Mouse (Mus musculus) liver, embryonic 16.5 days (tissue): Measurements from ENCODE around the gene Olfml1. TPM values are rescaled to one million over a fixed set of nuclear protein-coding genes. Genes with fewer than 3 reads are reported as not detected.
A peak's percentile ranks its signal among the peaks of the same experiment; 100 is the strongest.

Source experiments
- ATAC-seq: fragments of 200-750 bp; cut with Nextera tagmentation; 2 replicates; pipeline ENCODE4 v1.8.0; 2017; ENCODE audit warnings: low read depth, mild to moderate bottlenecking, moderate number of reproducible peaks, moderate library complexity
- H3K27ac ChIP-seq: fragments of 300-500 bp; sonication (generic); 2 replicates; pipeline ENCODE4 v1.5.1; 2014; ENCODE audit warnings: mild to moderate bottlenecking, low read length
- H3K27me3 ChIP-seq: fragments of 300-500 bp; sonication (generic); 2 replicates; pipeline ENCODE4 v1.6.1; 2014; ENCODE audit warnings: low read depth, low read length, mixed read lengths; ENCODE audit not compliant: control insufficient read depth, insufficient read depth
- H3K36me3 ChIP-seq: fragments of 300-500 bp; sonication (generic); 2 replicates; pipeline ENCODE4 v1.6.1; 2014; ENCODE audit warnings: mild to moderate bottlenecking; ENCODE audit not compliant: control insufficient read depth, insufficient read depth
- H3K4me1 ChIP-seq: fragments of 300-500 bp; sonication (generic); 2 replicates; pipeline ENCODE4 v1.6.1; 2014; ENCODE audit warnings: low read depth, low read length, mixed read lengths; ENCODE audit not compliant: control insufficient read depth
- H3K4me2 ChIP-seq: fragments of 300-500 bp; sonication (generic); 2 replicates; pipeline ENCODE4 v1.6.1; 2014; ENCODE audit warnings: low read depth, low read length, mixed read lengths
- H3K4me3 ChIP-seq: fragments of 300-500 bp; sonication (generic); 2 replicates; pipeline ENCODE4 v1.5.1; 2014; ENCODE audit warnings: low read depth, mild to moderate bottlenecking, low read length
- H3K9ac ChIP-seq: fragments of 300-500 bp; sonication (generic); 2 replicates; pipeline ENCODE4 v1.6.1; 2014; ENCODE audit warnings: low read depth, low read length
- H3K9me3 ChIP-seq: fragments of 300-500 bp; sonication (generic); replicated peaks from 2 replicates; pipeline ENCODE4 v1.6.1; 2016; ENCODE audit warnings: low read length; ENCODE audit not compliant: control insufficient read depth
- WGBS: fragments of 180-500 bp; shearing (Covaris S2); extraction: QIAGEN DNeasy Blood & Tissue Kit; methylation state at CpG from one replicate; pipeline ENCODE4 v1.1.7; 2014; ENCODE audit not compliant: insufficient replicate concordance; 5-methylcytosine and 5-hydroxymethylcytosine counted together
- polyA plus RNA-seq: library from polyadenylated mRNA; unstranded; fragments of >200 nt; fragmentation: Nextera tagmentation; extraction: Ambion mirVana; gene quantifications from 2 replicates; pipeline ENCODE4 v1.2.1, GENCODE M21; 2015

Olfml1 gene
- polyA plus RNA-seq = 1.0 and 1.3 TPM in 2 replicates

DNA sequence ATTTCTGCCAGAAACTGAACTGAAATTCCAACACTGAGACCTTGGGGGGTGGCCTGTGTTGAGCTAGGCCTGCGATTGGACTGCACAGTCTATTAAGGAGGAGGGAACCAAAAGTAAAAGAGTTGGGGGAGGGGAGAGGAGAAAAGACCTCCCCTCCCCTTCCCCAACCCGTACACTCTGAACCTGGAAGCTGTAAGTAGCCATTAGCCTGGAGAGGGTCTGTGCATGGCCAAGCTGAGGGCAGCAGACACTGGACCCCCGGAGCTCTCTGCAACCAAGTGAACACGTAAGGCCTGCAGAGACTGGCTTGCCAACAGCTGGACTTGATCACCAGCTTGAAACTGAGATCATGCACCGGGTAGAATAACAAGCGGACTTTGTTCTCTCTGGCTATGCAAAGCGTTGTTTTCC, at the start of gene Olfml1:
Olfml1 (plus strand) TSS at position 186 of the 411 bp plus-strand sequence.
- H3K4me2 ChIP-seq = no peak within 1 kb of the TSS
- no peak within 1 kb of the TSS for H3K27ac ChIP-seq
- no peaks in the 10 kb centered on the region for H3K36me3 ChIP-seq
- WGBS = 58% methylated on average over 7 of the region's 7 CpGs
- no peaks in the 10 kb centered on the region for H3K4me1 ChIP-seq
- no peak within 1 kb of the TSS for H3K9ac ChIP-seq
- H3K9me3 ChIP-seq = no peaks in the 10 kb centered on the region
- peak; percentile 13; the same call in 1 of the 2 replicates for ATAC-seq
- peak within 1 kb of the TSS; percentile 15; the same call in 1 of the 2 replicates for H3K4me3 ChIP-seq
- H3K27me3 ChIP-seq = no peaks in the 10 kb centered on the region

DNA sequence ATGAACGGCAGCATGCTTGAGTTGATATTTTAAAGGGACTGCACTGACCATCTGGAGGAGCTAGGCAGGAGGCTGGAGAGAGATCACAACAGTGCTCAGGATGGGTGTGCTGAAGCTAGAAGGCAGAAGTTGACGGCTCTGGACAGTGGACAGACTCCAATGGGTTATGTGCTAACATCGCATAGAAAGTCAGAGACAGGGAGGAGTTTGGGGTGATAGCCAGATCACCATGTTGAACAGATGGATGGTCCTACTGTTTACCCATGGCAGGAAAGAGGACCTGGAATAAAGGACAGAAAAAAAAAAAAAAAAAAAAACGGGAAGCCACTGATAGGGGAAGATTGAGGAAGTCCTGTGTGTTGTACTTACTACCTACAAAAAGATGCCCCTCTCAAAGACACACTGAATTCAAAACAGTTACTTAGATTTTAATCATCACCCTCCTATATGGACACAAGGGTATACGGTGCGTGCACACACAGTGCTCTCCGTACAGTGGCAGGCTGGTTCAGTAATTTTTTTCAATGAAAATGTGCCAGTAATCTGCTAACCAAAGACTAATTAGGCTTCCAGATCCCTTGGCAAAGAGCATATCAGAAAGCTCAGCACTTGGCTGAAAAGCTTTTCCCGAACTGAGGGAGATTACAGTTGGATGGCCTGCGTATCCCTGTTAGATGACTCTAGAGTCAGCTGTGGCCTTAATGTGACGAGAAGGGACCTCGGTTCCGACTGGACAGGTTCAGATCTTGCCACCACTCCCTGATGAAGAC, 47.8 kb upstream of the Olfml1 start:
- no peaks in the 10 kb centered on the region for H3K4me1 ChIP-seq
- H3K27ac ChIP-seq = no peak overlapping the region
- H3K27me3 ChIP-seq = no peaks in the 10 kb centered on the region
- H3K36me3 ChIP-seq = no peaks in the 10 kb centered on the region
- no peak overlapping the region for H3K4me2 ChIP-seq
- no peak overlapping the region for H3K9ac ChIP-seq
- H3K9me3 ChIP-seq = no peaks in the 10 kb centered on the region
- ATAC-seq = no peak
- no peak overlapping the region for H3K4me3 ChIP-seq
- 65% methylated on average over 12 of the region's 12 CpGs for WGBS

DNA sequence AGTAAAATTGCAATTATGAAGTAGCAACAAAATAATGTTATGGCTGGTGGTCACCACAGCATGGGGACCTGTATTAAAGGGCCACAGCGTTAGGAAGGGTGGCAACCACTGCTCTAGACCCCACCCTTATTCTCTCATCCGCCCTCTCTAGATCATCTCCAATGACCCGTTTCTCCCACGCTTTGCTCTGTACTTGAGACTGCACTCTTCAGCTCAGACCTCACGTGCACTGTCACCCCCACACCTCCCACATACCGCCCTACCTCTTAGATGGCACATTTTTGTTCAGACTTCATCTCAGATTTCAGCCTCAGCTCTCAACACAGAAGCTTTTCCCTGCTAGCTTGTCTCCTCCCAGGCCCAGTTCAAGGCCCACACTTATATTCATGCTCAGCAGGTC, 45.8 kb upstream of the Olfml1 start:
- Histone ChIP-seq H3K4me1 (no peaks in the 10 kb centered on the region), H3K36me3 (no peaks in the 10 kb centered on the region), H3K4me2 (no peak overlapping the region), H3K27me3 (no peaks in the 10 kb centered on the region), H3K27ac (no peak overlapping the region), H3K9ac (no peak overlapping the region), H3K4me3 (no peak overlapping the region), H3K9me3 (no peaks in the 10 kb centered on the region)
- ATAC-seq = no peak
- 68% methylated on average over 6 of the region's 6 CpGs for WGBS

DNA sequence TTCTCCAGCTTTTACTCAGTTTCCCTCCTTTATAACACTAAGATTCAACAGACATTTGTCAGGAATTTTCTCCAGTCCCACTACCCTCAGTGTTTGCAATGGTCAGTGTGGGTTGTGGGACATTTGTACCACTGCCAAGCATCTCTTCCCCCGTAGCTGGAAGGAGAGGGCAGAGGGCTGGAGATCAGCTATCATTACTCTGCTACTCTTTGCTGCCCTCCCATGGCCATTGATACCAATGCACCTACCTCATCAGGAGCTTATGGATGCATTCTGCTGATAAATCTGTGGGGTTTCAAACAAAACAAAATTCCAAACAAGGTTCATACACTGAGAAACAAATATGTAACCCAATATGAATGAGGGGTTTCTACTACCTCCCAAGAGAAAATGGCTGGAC, 40.9 kb upstream of the Olfml1 start:
- WGBS = 21% methylated on average over 1 of the region's 1 CpGs
- ATAC-seq = no peak

DNA sequence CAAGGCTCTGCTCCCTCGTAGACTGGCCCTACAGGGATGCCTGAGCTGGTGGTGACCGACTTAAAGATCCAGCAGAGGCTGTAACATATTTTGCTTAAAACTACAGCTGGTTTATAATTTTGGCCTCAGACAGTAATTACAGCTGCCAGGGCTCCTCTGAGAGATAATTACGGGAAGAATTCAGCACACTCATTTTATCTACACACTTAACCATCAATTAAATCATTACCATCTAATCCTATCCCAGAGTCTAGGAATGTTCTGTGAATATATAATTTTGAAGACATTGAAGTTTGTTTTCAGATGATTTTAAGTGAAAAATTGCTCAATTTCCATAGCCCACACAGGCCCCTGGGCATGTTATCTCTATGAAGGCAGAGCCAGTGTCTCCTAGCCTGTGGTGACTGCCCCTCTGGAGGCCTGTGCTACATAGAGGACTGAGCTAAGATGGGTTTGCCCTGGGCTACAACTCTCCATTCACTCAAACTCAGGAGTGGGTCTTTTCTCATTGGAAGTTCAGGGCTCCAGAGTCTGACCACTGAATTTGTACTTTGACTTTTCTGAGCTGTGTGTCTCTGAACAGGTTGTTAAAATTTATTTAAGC, 39.0 kb upstream of the Olfml1 start:
- Histone ChIP-seq H3K36me3 (no peaks in the 10 kb centered on the region), H3K9ac (no peak overlapping the region), H3K27ac (no peak overlapping the region), H3K9me3 (no peaks in the 10 kb centered on the region), H3K4me3 (no peak overlapping the region), H3K27me3 (no peaks in the 10 kb centered on the region), H3K4me2 (no peak overlapping the region), H3K4me1 (no peaks in the 10 kb centered on the region)
- 61% methylated on average over 3 of the region's 3 CpGs for WGBS
- ATAC-seq = no peak

More for the DNA sequence above, 40.9 kb upstream of the Olfml1 start:
- Histone ChIP-seq H3K27me3 (no peaks in the 10 kb centered on the region), H3K4me1 (no peaks in the 10 kb centered on the region), H3K27ac (no peak overlapping the region), H3K9ac (no peak overlapping the region), H3K36me3 (no peaks in the 10 kb centered on the region), H3K4me3 (no peak overlapping the region), H3K4me2 (no peak overlapping the region), H3K9me3 (no peaks in the 10 kb centered on the region)

DNA sequence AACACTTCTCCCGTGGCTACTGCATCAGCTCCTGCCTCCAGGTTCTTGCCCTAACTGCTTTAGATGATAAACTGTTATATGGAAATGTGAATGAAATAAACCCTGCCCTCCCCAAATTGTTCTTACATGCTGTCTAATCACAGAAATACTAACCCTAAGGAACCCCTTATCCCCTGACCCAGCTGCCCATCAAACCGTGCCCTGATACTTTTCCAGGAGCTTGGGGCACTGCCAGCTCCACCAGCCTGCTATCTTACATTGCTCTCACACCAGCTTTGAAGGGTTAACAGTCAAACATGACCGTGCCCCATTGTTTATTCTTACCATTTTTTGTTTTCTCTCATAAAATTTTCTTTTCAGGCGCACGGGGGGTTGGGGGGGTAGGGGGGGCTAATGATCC, 37.9 kb upstream of the Olfml1 start:
- no peaks in the 10 kb centered on the region for H3K9me3 ChIP-seq
- H3K4me3 ChIP-seq = no peak overlapping the region
- H3K36me3 ChIP-seq = no peaks in the 10 kb centered on the region
- no peak overlapping the region for H3K4me2 ChIP-seq
- WGBS = 50% methylated on average over 5 of the region's 5 CpGs
- H3K27me3 ChIP-seq = no peaks in the 10 kb centered on the region
- H3K27ac ChIP-seq = no peak overlapping the region
- ATAC-seq = no peak
- H3K4me1 ChIP-seq = no peaks in the 10 kb centered on the region
- H3K9ac ChIP-seq = no peak overlapping the region

DNA sequence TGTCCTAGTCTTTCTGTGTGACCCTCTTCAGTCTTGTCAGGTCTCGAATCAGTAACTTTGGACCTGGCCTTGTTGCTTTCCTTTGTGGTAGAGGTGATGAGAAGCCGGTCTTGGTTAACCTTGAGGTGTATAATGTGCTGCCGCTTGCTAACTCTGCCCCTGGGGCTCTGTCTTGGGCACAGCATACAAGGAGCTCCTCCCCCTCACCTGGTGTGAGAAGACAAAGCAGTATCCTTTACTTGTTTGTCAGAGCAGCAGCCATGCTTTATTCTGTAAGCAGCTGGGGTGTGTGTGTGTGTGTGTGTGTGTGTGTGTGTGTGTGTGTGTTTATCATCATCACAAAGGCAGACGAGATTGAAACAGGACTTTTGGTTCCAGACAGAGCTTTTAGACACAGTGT, 31.9 kb upstream of the Olfml1 start:
- H3K4me3 ChIP-seq = no peak overlapping the region
- no peaks in the 10 kb centered on the region for H3K9me3 ChIP-seq
- no peaks in the 10 kb centered on the region for H3K4me1 ChIP-seq
- H3K9ac ChIP-seq = no peak overlapping the region
- ATAC-seq = no peak
- no peak overlapping the region for H3K27ac ChIP-seq
- no peak overlapping the region for H3K4me2 ChIP-seq
- WGBS = 54% methylated on average over 4 of the region's 4 CpGs
- H3K27me3 ChIP-seq = no peaks in the 10 kb centered on the region
- no peaks in the 10 kb centered on the region for H3K36me3 ChIP-seq

DNA sequence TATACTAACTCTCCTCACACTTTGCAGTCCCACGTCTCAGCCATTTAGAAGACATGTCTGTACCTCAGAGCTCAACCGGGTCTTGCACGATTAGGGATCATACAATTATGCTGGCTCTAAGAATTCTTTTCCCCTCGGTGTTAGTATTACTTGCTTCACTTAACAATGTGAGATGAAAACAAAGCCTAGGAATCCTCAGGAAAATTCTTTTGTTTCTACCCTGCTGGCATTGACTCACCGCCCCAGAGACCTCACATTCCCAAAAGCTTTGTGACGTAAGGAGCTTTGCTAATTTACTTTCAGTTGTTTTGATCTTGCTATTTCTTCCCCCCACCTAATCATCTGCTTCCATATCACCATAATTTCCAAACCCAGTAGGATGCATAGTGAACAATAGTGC, 30.7 kb upstream of the Olfml1 start:
- H3K4me2 ChIP-seq = no peak overlapping the region
- 62% methylated on average over 6 of the region's 6 CpGs for WGBS
- no peaks in the 10 kb centered on the region for H3K9me3 ChIP-seq
- H3K27ac ChIP-seq = no peak overlapping the region
- no peak overlapping the region for H3K9ac ChIP-seq
- no peaks in the 10 kb centered on the region for H3K27me3 ChIP-seq
- ATAC-seq = no peak
- H3K36me3 ChIP-seq = no peaks in the 10 kb centered on the region
- H3K4me3 ChIP-seq = no peak overlapping the region
- no peaks in the 10 kb centered on the region for H3K4me1 ChIP-seq

DNA sequence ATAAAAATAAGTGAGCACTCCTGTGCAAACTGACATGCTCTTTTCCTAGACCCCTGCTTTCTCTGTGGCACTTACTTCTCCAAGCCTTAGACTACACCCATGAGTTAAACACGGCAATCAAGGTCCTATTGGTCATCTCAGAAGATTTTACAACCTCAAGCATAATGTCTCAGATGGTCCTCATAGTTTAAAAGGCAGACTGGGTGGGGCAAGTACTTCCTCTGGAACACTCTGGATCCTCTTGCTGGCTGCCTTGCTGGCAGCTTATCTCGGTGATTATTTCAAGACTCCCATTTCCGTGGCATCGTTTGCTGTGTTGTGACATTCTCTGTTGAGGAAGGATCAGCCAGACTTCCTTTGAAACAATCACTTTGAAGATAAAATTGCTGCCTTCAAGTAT, 27.2 kb upstream of the Olfml1 start:
- H3K4me3 ChIP-seq = no peak overlapping the region
- no peak for ATAC-seq
- no peak overlapping the region for H3K4me2 ChIP-seq
- H3K4me1 ChIP-seq = no peaks in the 10 kb centered on the region
- H3K27me3 ChIP-seq = no peaks in the 10 kb centered on the region
- no peaks in the 10 kb centered on the region for H3K9me3 ChIP-seq
- H3K9ac ChIP-seq = no peak overlapping the region
- 9% methylated on average over 4 of the region's 4 CpGs for WGBS
- no peak overlapping the region for H3K27ac ChIP-seq
- H3K36me3 ChIP-seq = no peaks in the 10 kb centered on the region
